Mouse (Mus musculus): Measurements from ENCODE around the gene Nxpe5. TPM values are rescaled to one million over a fixed set of nuclear protein-coding genes. Genes with fewer than 3 reads are reported as not detected.

The Nxpe5 gene
- polyA plus RNA-seq, 1 experiment from 2014 or later: not detected

GRCm38 (mm10) chr5:138226491-138226890, 793 bp downstream of the Nxpe5 start:
- Histone ChIP-seq H3K9me3 (ENCODE audit: control insufficient read depth, low read length) (no peaks in the 10 kb centered on the region), H3K27ac (replicated peaks in 1 of 2; ENCODE audit: control insufficient read depth in 1 of 2, insufficient read depth in 1 of 2, low read depth in 2 of 2, low read length in 2 of 2) (no peak overlapping the region), H3K27me3 (ENCODE audit: control insufficient read depth, insufficient read depth, low read length) (no peaks in the 10 kb centered on the region), H3K4me1 (ENCODE audit: control insufficient read depth in 2 of 2, insufficient read depth in 2 of 2, low read length in 2 of 2) (no peaks in the 10 kb centered on the region), H3K4me2 (ENCODE audit: low read length) (no peak overlapping the region), H3K9ac (ENCODE audit: low read length) (no peak overlapping the region), H3K4me3 (ENCODE audit: control insufficient read depth in 1 of 2, insufficient read depth in 1 of 2, low read depth in 1 of 2, low read length in 2 of 2) (no peak overlapping the region), H3K36me3 (ENCODE audit: control insufficient read depth, insufficient read depth, low read length) (no peaks in the 10 kb centered on the region)
- 66% methylated on average over 4 of the region's 4 CpGs for whole genome bisulfite sequencing
- no peak for ATAC-seq (ENCODE audit: insufficient number of reproducible peaks, insufficient read depth, low FRiP score, low read depth)

GRCm38 (mm10) chr5:138227367-138227766, 1.7 kb downstream of the Nxpe5 start:
- no peak overlapping the region for H3K9ac ChIP-seq (ENCODE audit: low read length)
- no peaks in the 10 kb centered on the region for H3K9me3 ChIP-seq (ENCODE audit: control insufficient read depth, low read length)
- no peak overlapping the region for H3K4me3 ChIP-seq (ENCODE audit: control insufficient read depth in 1 of 2, insufficient read depth in 1 of 2, low read depth in 1 of 2, low read length in 2 of 2)
- ATAC-seq (ENCODE audit: insufficient number of reproducible peaks, insufficient read depth, low FRiP score, low read depth): no peak
- no peak overlapping the region for H3K27ac ChIP-seq (replicated peaks in 1 of 2; ENCODE audit: control insufficient read depth in 1 of 2, insufficient read depth in 1 of 2, low read depth in 2 of 2, low read length in 2 of 2)
- 43% methylated on average over 2 of the region's 2 CpGs for WGBS
- H3K4me2 ChIP-seq (ENCODE audit: low read length): no peak overlapping the region
- H3K36me3 ChIP-seq (ENCODE audit: control insufficient read depth, insufficient read depth, low read length): no peaks in the 10 kb centered on the region
- no peaks in the 10 kb centered on the region for H3K4me1 ChIP-seq (ENCODE audit: control insufficient read depth in 2 of 2, insufficient read depth in 2 of 2, low read length in 2 of 2)
- no peaks in the 10 kb centered on the region for H3K27me3 ChIP-seq (ENCODE audit: control insufficient read depth, insufficient read depth, low read length)

DNA sequence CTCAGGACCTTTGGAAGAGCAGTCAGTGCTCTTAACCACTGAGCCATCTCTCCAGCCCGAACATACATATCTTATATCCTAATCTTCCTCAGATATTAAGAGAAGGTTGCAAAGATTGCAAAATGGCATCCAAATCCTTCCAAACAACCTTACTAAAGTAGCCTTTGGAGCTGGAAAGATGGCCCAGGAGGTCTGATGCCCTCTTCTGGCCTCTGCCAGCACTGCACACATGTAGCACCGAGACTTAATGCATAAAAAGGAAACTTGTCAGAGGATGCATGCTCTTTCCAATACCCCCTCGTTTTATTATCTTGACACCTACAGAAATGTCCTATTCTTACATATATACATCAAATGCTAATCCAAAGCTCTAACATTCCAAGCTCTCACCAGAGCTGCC, 2.3 kb downstream of the Nxpe5 start:
- Histone ChIP-seq H3K4me2 (ENCODE audit: low read length) (no peak overlapping the region), H3K4me1 (ENCODE audit: control insufficient read depth in 2 of 2, insufficient read depth in 2 of 2, low read length in 2 of 2) (no peaks in the 10 kb centered on the region), H3K9ac (ENCODE audit: low read length) (no peak overlapping the region), H3K9me3 (ENCODE audit: control insufficient read depth, low read length) (no peaks in the 10 kb centered on the region), H3K27me3 (ENCODE audit: control insufficient read depth, insufficient read depth, low read length) (no peaks in the 10 kb centered on the region), H3K36me3 (ENCODE audit: control insufficient read depth, insufficient read depth, low read length) (no peaks in the 10 kb centered on the region), H3K27ac (replicated peaks in 1 of 2; ENCODE audit: control insufficient read depth in 1 of 2, insufficient read depth in 1 of 2, low read depth in 2 of 2, low read length in 2 of 2) (no peak overlapping the region), H3K4me3 (ENCODE audit: control insufficient read depth in 1 of 2, insufficient read depth in 1 of 2, low read depth in 1 of 2, low read length in 2 of 2) (no peak overlapping the region)
- no peak for ATAC-seq (ENCODE audit: insufficient number of reproducible peaks, insufficient read depth, low FRiP score, low read depth)
- 43% methylated on average over 3 of the region's 3 CpGs for WGBS

- no peaks in the 10 kb centered on the region for H3K9me3 ChIP-seq (ENCODE audit: control insufficient read depth, low read length)
- 80% methylated on average over 3 of the region's 3 CpGs for WGBS
- H3K9ac ChIP-seq (ENCODE audit: low read length): no peak overlapping the region
- H3K4me1 ChIP-seq (ENCODE audit: control insufficient read depth in 2 of 2, insufficient read depth in 2 of 2, low read length in 2 of 2): no peaks in the 10 kb centered on the region
- no peaks in the 10 kb centered on the region for H3K36me3 ChIP-seq (ENCODE audit: control insufficient read depth, insufficient read depth, low read length)
- no peaks in the 10 kb centered on the region for H3K27me3 ChIP-seq (ENCODE audit: control insufficient read depth, insufficient read depth, low read length)
- no peak overlapping the region for H3K4me2 ChIP-seq (ENCODE audit: low read length)
- H3K27ac ChIP-seq (replicated peaks in 1 of 2; ENCODE audit: control insufficient read depth in 1 of 2, insufficient read depth in 1 of 2, low read depth in 2 of 2, low read length in 2 of 2): no peak overlapping the region
- no peak for ATAC-seq (ENCODE audit: insufficient number of reproducible peaks, insufficient read depth, low FRiP score, low read depth)
- no peak overlapping the region for H3K4me3 ChIP-seq (ENCODE audit: control insufficient read depth in 1 of 2, insufficient read depth in 1 of 2, low read depth in 1 of 2, low read length in 2 of 2)
Measured at GRCm38 (mm10) chr5:138229511-138229910, 3.8 kb downstream of the Nxpe5 start.

DNA sequence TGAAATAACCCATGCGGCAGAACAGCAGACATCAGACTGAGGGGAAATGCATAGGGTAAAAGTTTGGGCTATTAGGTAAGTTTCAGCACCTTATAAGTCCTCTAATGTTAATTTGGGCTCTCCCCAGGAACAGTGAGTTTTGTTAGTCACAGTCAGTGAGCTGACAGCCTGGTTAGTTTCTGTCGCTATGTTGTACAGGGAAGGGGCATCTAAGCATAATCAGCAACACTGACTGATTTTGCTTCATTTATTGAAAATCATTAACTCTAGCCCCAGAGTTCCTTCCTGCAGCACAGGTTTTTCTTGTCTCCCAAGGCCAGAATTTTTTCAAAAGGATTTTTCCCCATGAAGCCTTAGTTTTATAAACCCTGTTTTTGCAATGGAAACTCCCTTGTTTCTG, 8.1 kb downstream of the Nxpe5 start:
- no peaks in the 10 kb centered on the region for H3K4me1 ChIP-seq (ENCODE audit: control insufficient read depth in 2 of 2, insufficient read depth in 2 of 2, low read length in 2 of 2)
- 71% methylated on average over 2 of the region's 2 CpGs for WGBS

GRCm38 (mm10) chr5:138234224-138234623, 8.5 kb downstream of the Nxpe5 start:
- Histone ChIP-seq H3K9me3 (ENCODE audit: control insufficient read depth, low read length) (no peaks in the 10 kb centered on the region), H3K4me3 (ENCODE audit: control insufficient read depth in 1 of 2, insufficient read depth in 1 of 2, low read depth in 1 of 2, low read length in 2 of 2) (no peak overlapping the region), H3K4me1 (ENCODE audit: control insufficient read depth in 2 of 2, insufficient read depth in 2 of 2, low read length in 2 of 2) (no peaks in the 10 kb centered on the region), H3K27ac (replicated peaks in 1 of 2; ENCODE audit: control insufficient read depth in 1 of 2, insufficient read depth in 1 of 2, low read depth in 2 of 2, low read length in 2 of 2) (no peak overlapping the region), H3K9ac (ENCODE audit: low read length) (no peak overlapping the region), H3K4me2 (ENCODE audit: low read length) (no peak overlapping the region), H3K27me3 (ENCODE audit: control insufficient read depth, insufficient read depth, low read length) (no peaks in the 10 kb centered on the region), H3K36me3 (ENCODE audit: control insufficient read depth, insufficient read depth, low read length) (no peaks in the 10 kb centered on the region)
- ATAC-seq (ENCODE audit: insufficient number of reproducible peaks, insufficient read depth, low FRiP score, low read depth): no peak

More for the DNA sequence above, 8.1 kb downstream of the Nxpe5 start:
- no peak overlapping the region for H3K27ac ChIP-seq (replicated peaks in 1 of 2; ENCODE audit: control insufficient read depth in 1 of 2, insufficient read depth in 1 of 2, low read depth in 2 of 2, low read length in 2 of 2)
- ATAC-seq (ENCODE audit: insufficient number of reproducible peaks, insufficient read depth, low FRiP score, low read depth): no peak
- H3K9ac ChIP-seq (ENCODE audit: low read length): no peak overlapping the region
- H3K36me3 ChIP-seq (ENCODE audit: control insufficient read depth, insufficient read depth, low read length): no peaks in the 10 kb centered on the region
- H3K9me3 ChIP-seq (ENCODE audit: control insufficient read depth, low read length): no peaks in the 10 kb centered on the region
- no peak overlapping the region for H3K4me3 ChIP-seq (ENCODE audit: control insufficient read depth in 1 of 2, insufficient read depth in 1 of 2, low read depth in 1 of 2, low read length in 2 of 2)
- no peaks in the 10 kb centered on the region for H3K27me3 ChIP-seq (ENCODE audit: control insufficient read depth, insufficient read depth, low read length)
- no peak overlapping the region for H3K4me2 ChIP-seq (ENCODE audit: low read length)

GRCm38 (mm10) chr5:138241511-138241910, 15.8 kb downstream of the Nxpe5 start:
- Histone ChIP-seq H3K27ac (replicated peaks in 1 of 2; ENCODE audit: control insufficient read depth in 1 of 2, insufficient read depth in 1 of 2, low read depth in 2 of 2, low read length in 2 of 2) (no peak overlapping the region), H3K4me1 (ENCODE audit: control insufficient read depth in 2 of 2, insufficient read depth in 2 of 2, low read length in 2 of 2) (no peaks in the 10 kb centered on the region), H3K36me3 (ENCODE audit: control insufficient read depth, insufficient read depth, low read length) (no peaks in the 10 kb centered on the region), H3K4me3 (ENCODE audit: control insufficient read depth in 1 of 2, insufficient read depth in 1 of 2, low read depth in 1 of 2, low read length in 2 of 2) (no peak overlapping the region), H3K27me3 (ENCODE audit: control insufficient read depth, insufficient read depth, low read length) (no peaks in the 10 kb centered on the region), H3K4me2 (ENCODE audit: low read length) (no peak overlapping the region), H3K9me3 (ENCODE audit: control insufficient read depth, low read length) (no peaks in the 10 kb centered on the region), H3K9ac (ENCODE audit: low read length) (no peak overlapping the region)
- WGBS: 13% methylated on average over 2 of the region's 2 CpGs
- no peak for ATAC-seq (ENCODE audit: insufficient number of reproducible peaks, insufficient read depth, low FRiP score, low read depth)

GRCm38 (mm10) chr5:138251144-138251543, 25.4 kb downstream of the Nxpe5 start:
- Histone ChIP-seq H3K4me1 (ENCODE audit: control insufficient read depth in 2 of 2, insufficient read depth in 2 of 2, low read length in 2 of 2) (peaks cover 4 to 5% of the 10 kb centered on the region in 2 experiments; a peak in 2 of 4 replicates), H3K27ac (replicated peaks in 1 of 2; ENCODE audit: control insufficient read depth in 1 of 2, insufficient read depth in 1 of 2, low read depth in 2 of 2, low read length in 2 of 2) (no peak overlapping the region), H3K36me3 (ENCODE audit: control insufficient read depth, insufficient read depth, low read length) (no peaks in the 10 kb centered on the region), H3K9me3 (ENCODE audit: control insufficient read depth, low read length) (no peaks in the 10 kb centered on the region), H3K4me3 (ENCODE audit: control insufficient read depth in 1 of 2, insufficient read depth in 1 of 2, low read depth in 1 of 2, low read length in 2 of 2) (no peak overlapping the region), H3K4me2 (ENCODE audit: low read length) (no peak overlapping the region), H3K27me3 (ENCODE audit: control insufficient read depth, insufficient read depth, low read length) (no peaks in the 10 kb centered on the region), H3K9ac (ENCODE audit: low read length) (no peak overlapping the region)
- ATAC-seq (ENCODE audit: insufficient number of reproducible peaks, insufficient read depth, low FRiP score, low read depth): no peak
- WGBS: 82% methylated on average over 12 of the region's 12 CpGs

Data from heart, embryonic 14.5 days (tissue).